Mouse (Mus musculus) NIH3T3 (cell line): ENCODE data around the gene Nisch.
A peak's percentile ranks its signal among the peaks of the same experiment; 100 is the strongest.

Experiments used
- DNase-seq: peaks from one replicate; pipeline ENCODE4 v3.0.0-alpha.2; 2012; ENCODE audit warnings: low read depth

The Nisch gene

GRCm38 (mm10) chr14:31130236-31131220, 86.2 kb downstream of the Nisch start, which contains the start of gene Nt5dc2:
Gene Nt5dc2 (plus strand): TSS chr14:31131053.
- DNase-seq, result peak; percentile 89

GRCm38 (mm10) chr14:31129326-31130235, 87.2 kb downstream of the Nisch start:
- peak; percentile 5 for DNase-seq

- peak; percentile 98 for DNase-seq
These were observed 87.9 kb downstream of the Nisch start, which contains the start of gene Smim4 for GRCm38 (mm10) chr14:31128826-31129219. Gene Smim4 (minus strand): TSS chr14:31128956.

- DNase-seq, result peak; percentile 73
These were observed 88.5 kb downstream of the Nisch start for GRCm38 (mm10) chr14:31128101-31128825.

- no peak for DNase-seq
These were observed 89.9 kb downstream of the Nisch start for GRCm38 (mm10) chr14:31126826-31127225.

GRCm38 (mm10) chr14:31125106-31126075, 91.4 kb downstream of the Nisch start:
- DNase-seq, result peak; percentile 53
